Mouse (Mus musculus): ENCODE data around the gene Senp5.
"Not testable (repeated sequence)": the region's sequence is repeated elsewhere in the genome, so short reads cannot be mapped to it uniquely, and the experiment has no call there.

GRCm38 (mm10) chr16:31945986-31946385, 57.1 kb downstream of the Senp5 start:
- TF ChIP-seq TCF12 (IDR thresholded peaks at IDR 0.05; ENCODE audit: insufficient read depth, poor library complexity, severe bottlenecking); MAX (IDR thresholded peaks at IDR 0.05; ENCODE audit: low read depth); POLR2A (IDR thresholded peaks at IDR 0.05; ENCODE audit: insufficient read length, low read depth); REST (IDR thresholded peaks at IDR 0.05; ENCODE audit: insufficient read depth, insufficient read length); MYOD1 (IDR thresholded peaks at IDR 0.05; ENCODE audit: control insufficient read depth in 1 of 3, insufficient read length in 2 of 3, low read depth in 2 of 3); E2F4 (IDR thresholded peaks at IDR 0.05; ENCODE audit: insufficient read depth); CEBPB (IDR thresholded peaks at IDR 0.05; ENCODE audit: insufficient read depth, poor library complexity, severe bottlenecking); USF1 (IDR thresholded peaks at IDR 0.05; ENCODE audit: low read depth): not testable (repeated sequence)
